Comparison of ENCODE assay signal across 8 mouse cellular contexts in the genomic region with DNA sequence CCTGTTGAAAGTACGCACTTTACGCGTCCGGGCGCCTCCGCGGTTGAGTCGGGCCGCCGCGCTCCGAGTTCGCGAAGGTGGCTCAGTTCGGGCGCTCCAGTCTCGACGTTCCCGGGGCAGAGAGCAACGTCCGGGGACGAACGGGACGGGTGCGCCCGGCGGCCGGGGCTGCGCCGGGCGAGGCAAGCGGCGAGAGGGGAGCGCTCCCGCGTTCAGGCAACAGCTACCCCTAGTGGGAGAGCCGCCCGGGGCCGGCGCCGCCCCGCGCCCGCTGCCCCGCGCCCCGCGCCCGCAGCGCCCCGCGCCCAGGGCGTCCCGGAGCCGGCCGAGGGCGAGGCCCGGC. TPM values are rescaled to one million over a fixed set of nuclear protein-coding genes. Genes with fewer than 3 reads are reported as not detected.
DNase-seq lines count a peak whose midpoint lies in the region; ATAC-seq and TF ChIP-seq lines count a peak whose summit lies in the region.

No protein-coding gene starts in this region.

- WGBS in limb, embryonic 10.5 days = 1% methylated on average over 57 of the region's 58 CpGs
- WGBS in midbrain, embryonic 13.5 days = under 1% methylated on average over 39 of the region's 58 CpGs

- H3K27me3 ChIP-seq in E14TG2a.4 (ENCODE audit: insufficient read depth, low read length) = peaks cover 93% of the 10 kb centered on the region
- peaks cover 100% of the 10 kb centered on the region for H3K27me3 ChIP-seq in limb, embryonic 10.5 days (ENCODE audit: low read depth, poor library complexity, severe bottlenecking)
- H3K27me3 ChIP-seq in midbrain, embryonic 13.5 days = peaks cover 92% of the 10 kb centered on the region

- ATAC-seq in midbrain, embryonic 13.5 days = peak; percentile 38; the same call in 1 of the 2 replicates
- no peak for ATAC-seq in activated CD4-positive, CD25-positive, alpha-beta regulatory T cell, adult 4 months

- no peak overlapping the region for H3K27ac ChIP-seq in limb, embryonic 10.5 days
- no peak overlapping the region for H3K27ac ChIP-seq in midbrain, embryonic 13.5 days

- peak overlapping the region; percentile 64 for H3K4me2 ChIP-seq in midbrain, embryonic 13.5 days (replicated peaks)

- peaks cover 51% of the 10 kb centered on the region for H3K4me1 ChIP-seq in E14TG2a.4 (replicated peaks; ENCODE audit: low read depth, low read length)
- peaks cover 38% of the 10 kb centered on the region for H3K4me1 ChIP-seq in limb, embryonic 10.5 days
- H3K4me1 ChIP-seq in midbrain, embryonic 13.5 days (replicated peaks) = peaks cover 29% of the 10 kb centered on the region

- H3K9ac ChIP-seq in midbrain, embryonic 13.5 days (replicated peaks) = no peak overlapping the region

- TF ChIP-seq CTCF in E14TG2a.4 (conservative IDR thresholded peaks at IDR 0.05; ENCODE audit: low read length) = no peak

- intact Hi-C loops in heart, postnatal 14 days (cut with DNase I) = no loop called here

- H3K4me3 ChIP-seq in E14TG2a.4 (replicated peaks; ENCODE audit: low read length) = peak overlapping the region; percentile 77
- H3K4me3 ChIP-seq in limb, embryonic 10.5 days = peak overlapping the region; percentile 49
- H3K4me3 ChIP-seq in midbrain, embryonic 13.5 days (replicated peaks) = peak overlapping the region; percentile 45

- no peaks in the 10 kb centered on the region; the same call in 1 of the 2 replicates for H3K9me3 ChIP-seq in E14TG2a.4 (ENCODE audit: low read length)
- H3K9me3 ChIP-seq in limb, embryonic 10.5 days (replicated peaks) = no peaks in the 10 kb centered on the region
- H3K9me3 ChIP-seq in midbrain, embryonic 13.5 days = no peaks in the 10 kb centered on the region

- peak; percentile 71 to 75 for DNase-seq in adrenal gland, postnatal 36 days
- DNase-seq in heart, postnatal 14 days = peak; percentile 34 to 35
- DNase-seq in limb, embryonic 10.5 days (ENCODE audit: low spot score) = no peak
- DNase-seq in spleen, adult 12 weeks (ENCODE audit: low spot score) = no peak
- no peak for DNase-seq in layer of hippocampus, adult 18-20 months (ENCODE audit: low spot score in 2 of 2)

- H3K36me3 ChIP-seq in E14TG2a.4 (ENCODE audit: insufficient read depth, low read length) = no peaks in the 10 kb centered on the region
- no peaks in the 10 kb centered on the region for H3K36me3 ChIP-seq in limb, embryonic 10.5 days
- H3K36me3 ChIP-seq in midbrain, embryonic 13.5 days = no peaks in the 10 kb centered on the region

RNA-seq across cellular contexts. Expression of a gene that starts 0.9 kb away (rescaled TPM):
- 1 to 10 TPM in 1 of 2 experiments, under 1 TPM in 1; 0.82 to 1.6 TPM for total RNA-seq in adrenal gland, postnatal 36 days (2021)
- total RNA-seq in heart, postnatal 14 days (2021) = not detected
- polyA plus RNA-seq in limb, embryonic 10.5 days (2016; fragmentation: Nextera tagmentation; extraction: Ambion mirVana) = 0.58 and 0.74 TPM in 2 replicates
- polyA plus RNA-seq in midbrain, embryonic 13.5 days (2015; fragmentation: Nextera tagmentation; extraction: Ambion mirVana) = 1.4 and 1.8 TPM in 2 replicates
- not detected for polyA plus RNA-seq in activated CD4-positive, CD25-positive, alpha-beta regulatory T cell, adult 4 months (2017; shearing (Covaris generic))
- total RNA-seq in layer of hippocampus, adult 18-20 months (2021) = 10 to 100 TPM in 1 of 2 experiments, 1 to 10 TPM in 1; 6.6 to 10.0 TPM

Comparison
In these comparisons a context has a peak if more than half of its experiments do, and no peak if none do; other contexts are left out.
1. DNase-seq: peak in adrenal gland, postnatal 36 days (2 of 2) and heart, postnatal 14 days (2 of 2); none in limb, embryonic 10.5 days (single experiment), spleen, adult 12 weeks (single experiment) and layer of hippocampus, adult 18-20 months (0 of 2).
2. Peak in every context shown above with its lines, with median percentiles within 50 percentile points of each other: H3K4me3 ChIP-seq.